Mouse (Mus musculus) ES-Bruce4 (cell line): ENCODE measurements at regions not wholly inside any gene's neighbourhood (a gene's known extent, or its start where the extent isn't known, plus 50 kb on each side); places are given as distances from the start of the nearest gene placed in this dataset.

Experiments used
- H3K27ac ChIP-seq: 2 replicates; pipeline ENCODE4 v1.5.1; 2012; ENCODE audit warnings: low read length, inconsistent platforms; ENCODE audit not compliant: insufficient read depth
- H3K27me3 ChIP-seq: 2 replicates; pipeline ENCODE4 v1.6.1; 2012; ENCODE audit warnings: mild to moderate bottlenecking, low read length, inconsistent platforms; ENCODE audit not compliant: control insufficient read depth, poor library complexity, insufficient read depth, severe bottlenecking
- H3K36me3 ChIP-seq: 2 replicates; pipeline ENCODE4 v1.6.1; 2012; ENCODE audit warnings: inconsistent platforms, mild to moderate bottlenecking, low read length, moderate library complexity; ENCODE audit not compliant: control insufficient read depth, poor library complexity, insufficient read depth, severe bottlenecking
- H3K4me1 ChIP-seq: one replicate; pipeline ENCODE4 v1.8.1; 2011; ENCODE audit warnings: low read length; ENCODE audit not compliant: control insufficient read depth, insufficient read depth
- H3K4me3 ChIP-seq: 2 replicates; pipeline ENCODE4 v1.5.1; 2011; ENCODE audit warnings: low read depth, mild to moderate bottlenecking, low read length
- H3K9ac ChIP-seq: 2 replicates; pipeline ENCODE4 v1.6.1; 2012; ENCODE audit warnings: low read depth, mild to moderate bottlenecking, inconsistent platforms; ENCODE audit not compliant: poor library complexity, severe bottlenecking
- H3K9me3 ChIP-seq: replicated peaks from 2 replicates; pipeline ENCODE4 v1.6.1; 2012; ENCODE audit warnings: mild to moderate bottlenecking, low read length, inconsistent platforms; ENCODE audit not compliant: control insufficient read depth, poor library complexity, insufficient read depth, severe bottlenecking
- CTCF ChIP-seq: IDR thresholded peaks from one replicate; pipeline ENCODE4 v1.8.1; 2011; ENCODE audit warnings: low read depth, low read length
- EP300 ChIP-seq: IDR thresholded peaks from 2 replicates; pipeline ENCODE4 v1.6.1; 2011; ENCODE audit warnings: low read depth, low read length; ENCODE audit not compliant: insufficient read depth
- POLR2A ChIP-seq: IDR thresholded peaks from one replicate; pipeline ENCODE4 v1.8.1; 2011; ENCODE audit warnings: low read length; ENCODE audit not compliant: insufficient read depth

- no peak overlapping the region for H3K9ac ChIP-seq
- H3K36me3 ChIP-seq: no peaks in the 10 kb centered on the region
- H3K4me1 ChIP-seq: no peaks in the 10 kb centered on the region
- no peaks in the 10 kb centered on the region for H3K9me3 ChIP-seq
- no peak overlapping the region for H3K4me3 ChIP-seq
- no peaks in the 10 kb centered on the region for H3K27me3 ChIP-seq
- no peak for TF ChIP-seq CTCF
- TF ChIP-seq EP300: no peak
- TF ChIP-seq POLR2A: no peak
- H3K27ac ChIP-seq: no peak overlapping the region
Measured at GRCm38 (mm10) chr10:118569424-118569823, 128.6 kb downstream of the Ifng start.

- Histone ChIP-seq H3K27me3 (no peaks in the 10 kb centered on the region), H3K4me1 (no peaks in the 10 kb centered on the region), H3K4me3 (no peak overlapping the region), H3K9me3 (no peaks in the 10 kb centered on the region), H3K9ac (no peak overlapping the region), H3K27ac (no peak overlapping the region), H3K36me3 (no peaks in the 10 kb centered on the region)
- no peak for TF ChIP-seq POLR2A
- no peak for TF ChIP-seq CTCF
- no peak for TF ChIP-seq EP300
Measured at GRCm38 (mm10) chr10:118573247-118573646, 132.4 kb downstream of the Ifng start.

- H3K4me1 ChIP-seq: no peaks in the 10 kb centered on the region
- TF ChIP-seq EP300 (no peak), CTCF (no peak), POLR2A (no peak)
- H3K9ac ChIP-seq: no peak overlapping the region
- no peak overlapping the region for H3K4me3 ChIP-seq
- H3K27me3 ChIP-seq: no peaks in the 10 kb centered on the region
- no peak overlapping the region for H3K27ac ChIP-seq
- no peaks in the 10 kb centered on the region for H3K36me3 ChIP-seq
- H3K9me3 ChIP-seq: no peaks in the 10 kb centered on the region
Measured at GRCm38 (mm10) chr10:118575570-118575969, 134.7 kb downstream of the Ifng start.

- Histone ChIP-seq H3K4me3 (no peak overlapping the region), H3K27me3 (no peaks in the 10 kb centered on the region), H3K9me3 (no peaks in the 10 kb centered on the region), H3K36me3 (no peaks in the 10 kb centered on the region), H3K4me1 (no peaks in the 10 kb centered on the region), H3K9ac (no peak overlapping the region), H3K27ac (no peak overlapping the region)
- TF ChIP-seq POLR2A: no peak
- TF ChIP-seq CTCF: no peak
- TF ChIP-seq EP300: no peak
Measured at GRCm38 (mm10) chr10:118581376-118581775, 140.5 kb downstream of the Ifng start.

GRCm38 (mm10) chr10:118585821-118586220 lies 145.0 kb downstream of the Ifng start:
- Histone ChIP-seq H3K36me3 (no peaks in the 10 kb centered on the region), H3K4me1 (no peaks in the 10 kb centered on the region), H3K27ac (no peak overlapping the region), H3K9ac (no peak overlapping the region), H3K4me3 (no peak overlapping the region), H3K27me3 (no peaks in the 10 kb centered on the region), H3K9me3 (no peaks in the 10 kb centered on the region)
- TF ChIP-seq EP300 (no peak), POLR2A (no peak)

- Histone ChIP-seq H3K4me3 (no peak overlapping the region), H3K27me3 (no peaks in the 10 kb centered on the region), H3K27ac (no peak overlapping the region), H3K9me3 (no peaks in the 10 kb centered on the region), H3K9ac (no peak overlapping the region), H3K4me1 (no peaks in the 10 kb centered on the region), H3K36me3 (no peaks in the 10 kb centered on the region)
- no peak for TF ChIP-seq EP300
- TF ChIP-seq CTCF: no peak
- no peak for TF ChIP-seq POLR2A
Measured at GRCm38 (mm10) chr10:118588198-118588597, 147.4 kb downstream of the Ifng start.
